Mouse (Mus musculus) spleen, postnatal 4 days (tissue): Measurements from ENCODE around the gene Slc6a11.

Source experiments
- DNase-seq, 2 experiments: peaks; one replicate each; pipeline ENCODE4 v3.0.0; 2022; ENCODE audit warnings: low spot score in 2 of 2

Slc6a11 gene

GRCm38 (mm10) chr6:114131122-114131872 is at the start of gene Slc6a11:
Gene Slc6a11, plus strand, starts transcription at chr6:114131241.
- DNase-seq, result no peak

DNA sequence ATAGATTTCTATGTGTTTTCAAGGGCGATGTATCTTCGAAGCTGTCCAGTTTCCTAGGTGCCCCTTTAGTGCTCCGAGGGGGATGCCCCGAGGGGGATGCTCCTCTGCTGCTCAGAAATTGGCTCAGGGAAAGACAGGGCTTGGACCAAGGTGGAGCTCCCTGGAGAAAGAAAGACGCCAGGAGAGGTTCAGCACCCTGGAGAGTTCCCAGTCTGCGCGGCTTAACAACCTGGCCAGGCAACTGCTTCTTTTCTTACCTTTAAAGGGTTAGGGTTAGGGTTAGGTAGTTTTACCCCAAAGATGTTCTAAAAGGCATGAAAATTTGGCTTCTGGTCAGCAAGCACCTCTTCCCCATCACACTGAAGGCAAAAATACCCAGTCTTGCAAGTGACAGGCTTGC is 43.9 kb upstream of the Slc6a11 start:
- DNase-seq, result no peak

GRCm38 (mm10) chr6:114089626-114090025 is 41.4 kb upstream of the Slc6a11 start:
- peak; percentile 26 to 69 for DNase-seq

DNA sequence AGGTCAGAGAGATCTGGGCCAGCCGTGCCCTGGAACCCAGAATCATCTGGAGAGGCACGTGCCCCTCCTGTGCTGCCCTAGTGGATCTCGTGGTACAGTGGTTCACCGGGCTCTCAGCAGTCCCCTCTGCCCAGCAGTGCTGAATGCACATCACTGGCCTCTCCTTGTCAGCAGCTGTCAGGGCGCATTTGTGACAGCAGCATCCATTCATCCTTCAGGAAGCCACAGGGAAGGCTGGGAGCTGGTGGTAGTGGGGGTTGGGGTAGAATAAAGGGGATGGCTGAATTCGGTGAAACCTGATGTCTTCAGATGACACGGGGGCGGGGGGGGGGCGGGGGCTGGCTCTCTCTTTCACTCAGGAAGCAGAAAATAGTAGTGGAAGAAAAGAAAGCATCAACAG is 38.8 kb upstream of the Slc6a11 start:
- DNase-seq, result no peak

- no peak for DNase-seq
These were observed 36.8 kb upstream of the Slc6a11 start for GRCm38 (mm10) chr6:114094251-114094650.

- no peak for DNase-seq
These were observed 34.5 kb upstream of the Slc6a11 start for GRCm38 (mm10) chr6:114096574-114096973.

GRCm38 (mm10) chr6:114101923-114102322 is 29.1 kb upstream of the Slc6a11 start:
- DNase-seq, result no peak

- DNase-seq, result no peak
These were observed 11.5 kb upstream of the Slc6a11 start for GRCm38 (mm10) chr6:114119507-114119906.

GRCm38 (mm10) chr6:114125530-114125929 is 5.5 kb upstream of the Slc6a11 start:
- no peak for DNase-seq

DNA sequence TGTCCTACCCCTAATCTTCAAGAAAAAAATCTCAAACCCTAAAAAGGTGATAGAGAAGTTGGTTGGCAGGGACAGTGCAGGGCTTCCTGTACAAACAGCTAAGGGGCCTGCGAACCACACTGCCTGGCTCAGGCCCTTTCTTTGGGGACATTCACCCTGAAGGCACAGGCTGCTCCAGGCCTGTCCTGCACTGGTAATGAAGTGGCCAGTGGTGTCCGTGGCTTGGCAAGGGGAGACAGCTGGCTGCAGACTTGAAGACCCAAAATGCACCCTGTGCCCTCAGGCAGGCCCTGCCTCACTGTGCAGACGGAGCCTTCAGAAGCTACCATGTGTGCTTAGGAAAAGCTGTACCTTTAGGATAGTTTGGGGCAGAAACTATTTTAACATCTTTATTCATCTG is 1.4 kb downstream of the Slc6a11 start:
- DNase-seq, result no peak

DNA sequence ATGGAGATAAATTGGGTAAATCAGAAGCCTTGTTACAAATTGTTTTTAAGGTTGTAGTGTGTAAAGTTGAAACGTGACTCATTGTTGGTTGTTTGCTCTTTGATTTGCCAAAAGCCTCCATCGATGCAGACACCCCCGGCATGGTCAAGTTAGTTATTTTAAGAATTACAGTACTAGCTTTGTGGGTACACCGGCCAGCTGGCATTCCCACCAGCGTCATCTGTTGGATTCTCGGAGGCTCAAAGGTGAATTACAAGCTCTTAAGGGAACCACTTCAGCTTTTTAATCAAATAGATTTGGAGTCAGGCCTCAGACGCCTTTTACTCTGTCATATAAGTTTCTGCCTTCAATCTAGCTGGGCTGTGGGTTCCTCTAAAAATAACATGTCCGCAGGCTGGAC is 1.9 kb downstream of the Slc6a11 start:
- DNase-seq, result no peak

GRCm38 (mm10) chr6:114138970-114139369 is 7.9 kb downstream of the Slc6a11 start:
- DNase-seq, result no peak

DNA sequence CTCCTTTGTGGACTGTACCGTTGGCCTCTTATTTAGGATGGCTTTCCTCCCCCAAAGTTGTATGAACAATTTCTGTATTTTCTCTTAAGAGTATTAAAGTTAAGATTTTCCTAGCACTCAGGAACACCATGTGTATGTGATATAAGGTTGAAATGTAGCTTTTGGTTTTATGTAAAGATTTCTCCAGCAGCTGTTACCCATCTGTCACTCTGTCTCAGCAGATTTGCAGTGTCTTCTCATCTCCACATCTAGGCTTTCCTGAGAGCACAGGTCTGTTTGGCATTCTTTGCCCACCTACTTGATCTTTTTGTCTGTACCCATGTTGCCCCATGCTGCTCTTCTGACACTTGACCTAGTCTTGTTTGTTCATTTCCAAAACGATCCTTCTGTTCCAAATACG is 10.4 kb downstream of the Slc6a11 start:
- DNase-seq, result no peak

- DNase-seq, result no peak
These were observed 11.4 kb downstream of the Slc6a11 start for GRCm38 (mm10) chr6:114142480-114142879.

DNA sequence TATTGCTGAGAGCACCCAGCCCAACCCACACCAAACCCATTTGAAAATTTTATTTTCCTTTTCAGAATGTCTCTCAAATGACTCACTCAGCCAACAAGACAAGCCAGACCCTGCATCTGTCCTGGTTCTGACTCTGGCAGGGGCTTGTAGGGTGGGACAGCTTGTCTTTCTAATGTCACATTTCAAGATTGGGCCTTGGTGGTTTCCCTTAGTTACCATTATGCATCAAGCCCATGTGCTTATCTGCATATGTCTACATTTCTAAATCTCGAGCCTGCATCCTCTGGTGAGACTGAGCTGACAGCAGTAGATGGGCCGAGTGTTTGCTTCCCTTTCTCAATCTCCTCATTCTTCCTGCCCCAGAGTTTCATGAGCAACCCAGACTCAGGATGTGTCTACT is 12.5 kb downstream of the Slc6a11 start:
- no peak for DNase-seq

DNA sequence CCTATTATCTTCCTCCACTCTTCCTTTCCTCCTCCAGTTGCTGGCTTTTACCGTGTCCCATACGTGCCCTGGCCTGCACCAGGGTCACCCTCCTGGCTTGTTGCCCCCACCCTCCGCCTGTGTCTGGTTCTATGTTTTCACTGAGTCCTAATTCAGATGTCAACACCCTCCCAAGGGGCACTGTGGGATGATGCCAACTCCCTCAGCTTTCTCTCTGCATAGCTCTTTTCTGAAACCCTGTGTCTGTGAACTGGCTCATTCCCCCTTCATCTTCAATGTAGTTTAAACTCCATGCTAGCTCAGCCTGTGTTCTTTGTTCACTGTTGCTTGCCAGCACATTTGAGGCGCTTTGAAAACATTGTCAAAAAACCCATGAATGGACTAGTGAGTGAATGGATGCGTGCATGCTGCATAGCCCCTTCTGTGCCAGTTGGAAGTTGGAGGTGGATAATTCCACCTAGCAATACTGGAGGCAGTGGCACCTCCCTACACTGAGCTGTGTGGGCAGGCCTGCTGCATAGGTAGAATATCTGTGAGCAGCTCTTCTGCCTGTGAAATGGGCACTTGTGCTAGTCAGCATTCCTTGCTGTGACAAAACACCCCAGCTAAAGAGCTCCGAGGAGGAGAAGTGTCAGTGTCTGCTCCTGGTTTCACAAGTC is 13.5 kb downstream of the Slc6a11 start:
- no peak for DNase-seq

- no peak for DNase-seq
These were observed 14.7 kb downstream of the Slc6a11 start for GRCm38 (mm10) chr6:114145650-114146329.

- DNase-seq, result no peak
These were observed 24.7 kb downstream of the Slc6a11 start for GRCm38 (mm10) chr6:114155720-114156119.

GRCm38 (mm10) chr6:114158811-114159210 is 27.8 kb downstream of the Slc6a11 start:
- DNase-seq, result no peak

- DNase-seq, result no peak
These were observed 29.7 kb downstream of the Slc6a11 start for GRCm38 (mm10) chr6:114160732-114161131.

GRCm38 (mm10) chr6:114174052-114174397 is 43.0 kb downstream of the Slc6a11 start:
- DNase-seq, result no peak

DNA sequence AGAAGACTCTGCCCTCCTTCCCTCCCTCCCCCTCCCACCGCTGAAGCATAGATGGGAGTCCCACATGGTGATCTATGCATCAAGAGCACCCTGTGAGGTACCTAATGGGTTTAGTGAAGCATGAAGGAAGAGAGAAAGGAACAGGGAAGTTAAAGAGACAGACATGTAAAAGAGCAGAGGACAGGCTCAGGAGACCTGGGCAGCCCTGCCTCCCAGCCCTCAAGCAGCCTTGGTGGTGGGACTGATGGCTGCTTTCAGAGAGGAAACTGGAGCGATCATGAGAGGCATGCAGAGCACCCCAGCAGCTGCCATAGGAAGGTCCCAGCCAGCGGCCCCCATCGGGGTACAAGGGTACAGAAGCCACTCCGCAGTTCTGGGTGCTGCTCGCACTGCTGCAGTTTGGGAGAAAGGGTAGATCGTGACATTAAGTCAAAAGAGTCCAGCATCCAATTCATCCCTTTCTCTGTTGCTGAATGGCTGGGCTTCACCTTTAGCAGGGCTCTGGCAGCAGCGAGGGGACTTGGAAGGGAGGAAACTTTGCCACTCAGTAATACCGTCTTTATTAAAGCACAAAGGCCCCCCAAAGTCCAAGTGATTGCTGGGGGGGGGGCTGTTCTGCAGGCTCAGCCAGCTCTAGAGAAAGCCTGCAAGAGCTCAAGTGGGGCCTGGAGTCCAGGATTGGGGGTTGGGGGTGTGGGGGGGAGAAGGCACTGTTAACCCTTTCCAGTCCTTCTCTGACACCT is 43.5 kb downstream of the Slc6a11 start:
- DNase-seq, result no peak
